Mouse (Mus musculus) cortical plate, adult 2 months (tissue): ENCODE data around the gene Zfp653.

Experiments used
- CTCF ChIP-seq: fragments of 200-500 bp; IDR thresholded peaks from 2 replicates; pipeline ENCODE4 v1.5.1; 2011; ENCODE audit warnings: mild to moderate bottlenecking, control low read depth, low read length; ENCODE audit not compliant: insufficient read depth; ENCODE audit errors: extremely low read depth
- POLR2A ChIP-seq: fragments of 200-500 bp; IDR thresholded peaks from 2 replicates; pipeline ENCODE4 v1.6.1; 2011; ENCODE audit warnings: mild to moderate bottlenecking, low read length, control low read depth; ENCODE audit not compliant: insufficient read depth; ENCODE audit errors: extremely low read depth

DNA sequence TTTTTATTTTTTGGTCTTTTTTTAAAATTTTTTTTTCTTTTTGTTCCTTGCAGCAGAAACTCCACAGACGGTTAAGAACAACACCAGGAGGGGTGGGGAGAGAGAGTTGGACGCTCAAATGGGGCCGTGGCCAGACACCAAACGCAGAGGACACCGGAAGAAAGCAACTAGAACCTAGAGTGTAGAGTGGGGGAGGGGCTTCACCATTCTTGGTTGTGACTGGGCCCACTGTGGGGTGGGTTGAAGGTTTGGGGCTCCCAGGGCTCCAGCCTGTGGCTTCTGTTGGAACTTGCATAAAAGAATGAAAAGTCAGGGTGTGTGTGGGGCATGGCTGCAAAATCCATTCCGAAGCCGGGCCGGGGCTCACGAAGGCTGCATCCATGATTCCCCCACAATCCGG lies 54.9 kb downstream of the Zfp653 start:
- no peak for TF ChIP-seq POLR2A
- no peak for TF ChIP-seq CTCF
